Mouse (Mus musculus) gastrocnemius, adult 8-10 months (tissue): Measurements from ENCODE around the gene Abo. TPM values are rescaled to one million over a fixed set of nuclear protein-coding genes. Genes with fewer than 3 reads are reported as not detected.
A peak's percentile ranks its signal among the peaks of the same experiment; 100 is the strongest.
"Not testable (repeated sequence)": the region's sequence is repeated elsewhere in the genome, so short reads cannot be mapped to it uniquely, and the experiment has no call there.

Experiments used
- DNase-seq, 2 experiments: peaks; one replicate each; pipeline ENCODE4 v3.0.0; 2022; ENCODE audit warnings: low spot score in 2 of 2
- total RNA-seq, 4 experiments: library from RNA; stranded (reverse); gene quantifications; 2 replicates each; pipeline ENCODE4 v1.2.4; 2022

Gene Abo
- not detected for total RNA-seq

- DNase-seq, result no peak
Observed at GRCm38 (mm10) chr2:26864879-26865278, at the start of gene Abo. Abo (minus strand) TSS chr2:26864979.

- DNase-seq, result no peak
Observed at GRCm38 (mm10) chr2:26914148-26914941, 49.6 kb upstream of the Abo start.

DNA sequence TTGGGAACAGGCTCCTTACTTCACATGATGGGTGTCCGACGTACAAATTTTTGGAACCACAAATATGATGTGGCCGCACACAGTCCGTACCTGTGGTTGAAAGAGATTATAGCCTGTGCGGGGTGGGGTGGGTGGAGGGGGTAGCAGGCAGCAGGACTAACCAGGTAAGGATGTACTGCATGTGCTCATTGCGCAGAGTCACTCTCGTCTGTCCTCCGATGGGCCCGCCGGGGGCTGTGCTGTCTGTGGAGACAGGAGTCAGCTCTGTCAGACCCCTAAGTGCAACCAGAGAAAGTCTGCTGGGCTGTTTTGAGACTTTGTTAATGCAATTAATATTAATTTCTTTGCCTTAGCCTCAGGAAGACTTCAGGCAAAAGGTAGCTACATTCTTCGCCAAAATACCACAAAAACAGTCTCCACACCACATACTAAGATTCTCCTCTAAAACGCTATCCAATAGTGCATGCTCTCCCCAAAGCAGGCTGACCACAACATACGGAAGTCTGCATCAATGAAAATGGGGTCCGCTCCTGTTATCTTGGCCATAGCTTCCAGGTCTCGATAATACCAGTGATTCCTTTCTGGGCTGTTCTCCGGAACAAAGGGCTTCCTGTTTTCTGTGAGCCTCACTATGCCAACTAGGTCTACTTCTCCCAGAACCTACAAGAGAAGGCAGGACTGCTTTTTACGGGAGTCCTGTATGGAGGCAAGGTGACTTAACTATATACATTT lies 48.8 kb upstream of the Abo start:
- no peak for DNase-seq

GRCm38 (mm10) chr2:26912253-26912770 lies 47.5 kb upstream of the Abo start:
- DNase-seq, result no peak

DNA sequence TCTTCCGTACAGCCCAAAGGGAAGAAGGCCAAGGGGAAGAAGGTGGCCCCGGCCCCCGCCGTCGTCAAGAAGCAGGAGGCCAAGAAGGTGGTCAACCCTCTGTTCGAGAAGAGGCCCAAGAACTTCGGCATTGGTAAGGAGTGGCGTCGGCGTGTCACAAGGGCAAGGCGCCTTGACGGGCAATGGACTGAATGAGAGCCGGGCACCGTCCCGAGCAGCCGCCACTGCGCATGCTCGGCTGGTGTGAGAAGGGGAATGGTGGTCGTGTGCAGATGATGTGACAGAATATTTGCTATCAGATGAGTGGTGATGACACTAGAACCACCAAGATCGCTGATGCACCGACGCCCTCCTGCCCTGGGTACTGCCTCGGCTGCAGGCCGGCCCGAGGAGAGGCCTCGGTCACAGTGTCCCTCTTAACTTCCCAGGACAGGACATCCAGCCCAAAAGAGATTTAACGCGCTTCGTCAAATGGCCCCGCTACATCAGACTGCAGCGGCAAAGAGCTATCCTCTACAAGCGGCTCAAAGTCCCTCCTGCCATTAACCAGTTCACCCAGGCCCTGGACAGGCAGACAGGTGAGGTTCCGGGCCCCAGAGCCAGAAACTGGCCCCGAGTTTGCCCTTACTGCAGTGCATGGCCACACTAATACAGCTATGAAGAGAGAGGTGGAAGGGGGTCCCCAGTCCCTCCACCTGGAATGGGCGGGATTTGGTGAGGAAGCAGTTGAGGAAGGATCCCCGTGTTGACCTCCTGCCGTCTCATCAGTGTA lies 46.4 kb upstream of the Abo start:
- DNase-seq, result peak in 1 of 2 experiments; percentile 42

DNA sequence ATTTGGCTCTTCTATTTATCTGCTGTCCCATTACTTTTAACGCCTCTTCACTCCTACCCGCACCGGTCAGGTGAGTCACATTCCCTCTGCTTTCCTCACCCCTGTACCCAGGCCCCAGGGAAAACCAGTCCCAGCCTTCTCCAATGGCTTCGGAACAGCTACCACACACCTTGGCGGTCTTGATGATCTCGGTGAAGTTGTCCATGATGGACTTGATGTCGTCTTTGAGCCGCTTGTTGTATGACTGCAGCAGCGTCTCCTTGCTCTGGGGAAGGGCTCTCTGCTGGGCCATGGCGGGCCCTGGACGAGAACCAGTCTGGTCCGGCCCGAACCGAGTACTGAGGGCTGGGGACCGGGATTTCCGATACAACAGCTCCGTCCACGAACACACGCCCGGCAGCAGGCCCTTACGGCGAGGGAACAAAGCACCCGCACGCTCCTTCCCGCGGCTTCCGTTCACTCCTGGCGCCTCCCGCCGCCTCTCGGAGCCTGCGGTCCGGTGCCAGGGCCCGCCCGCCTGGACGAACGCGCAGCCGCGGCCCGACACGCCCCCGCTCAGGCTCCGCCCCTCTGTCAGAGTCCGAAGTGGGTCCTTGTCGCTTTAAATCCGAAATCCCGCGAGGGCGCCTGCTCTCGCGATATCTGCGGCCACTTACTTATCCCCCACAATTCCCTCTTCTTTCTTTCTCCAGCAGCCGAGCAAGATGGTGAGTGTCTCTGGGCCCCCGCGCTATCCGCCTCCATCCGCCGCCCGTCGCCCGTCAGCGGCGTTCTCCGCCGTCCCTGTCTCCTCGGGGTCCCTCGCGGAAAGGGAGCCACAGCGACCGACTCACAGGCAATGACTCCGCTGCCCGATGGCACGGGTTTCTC lies 45.6 kb upstream of the Abo start, which contains the start of the genes Med22 and Rpl7a:
TSS of gene Med22 (minus strand) at position 554 of the 870 bp plus-strand sequence.
TSS of gene Rpl7a (plus strand) at position 641 of the 870 bp plus-strand sequence.
- peak; percentile 100 for DNase-seq

GRCm38 (mm10) chr2:26909387-26909784 lies 44.6 kb upstream of the Abo start:
- DNase-seq, result no peak

- no peak for DNase-seq
Observed at GRCm38 (mm10) chr2:26908710-26909386, 44.1 kb upstream of the Abo start.

- no peak for DNase-seq
Observed at GRCm38 (mm10) chr2:26907109-26907508, 42.3 kb upstream of the Abo start.

DNA sequence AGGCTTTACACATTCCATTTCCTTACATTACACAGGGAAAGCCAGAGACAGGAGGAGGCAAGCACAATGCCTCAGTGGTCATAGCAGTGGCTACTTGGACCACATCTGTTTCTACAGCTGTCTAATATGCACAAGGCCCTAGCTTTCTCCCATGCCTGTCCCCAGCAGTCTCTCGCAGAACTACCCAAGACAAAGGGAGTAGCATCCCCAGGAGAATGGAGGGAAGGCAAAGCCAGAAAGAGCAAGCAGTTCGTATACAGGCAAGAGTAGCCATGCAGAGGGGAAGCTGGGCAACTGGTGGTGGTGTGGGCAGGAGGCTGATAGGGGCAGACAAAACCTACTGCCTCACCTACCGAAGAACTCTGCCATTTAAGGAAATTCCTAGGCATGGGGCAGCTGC lies 41.7 kb upstream of the Abo start:
- no peak for DNase-seq

GRCm38 (mm10) chr2:26905936-26906335 lies 41.2 kb upstream of the Abo start:
- DNase-seq, result no peak

DNA sequence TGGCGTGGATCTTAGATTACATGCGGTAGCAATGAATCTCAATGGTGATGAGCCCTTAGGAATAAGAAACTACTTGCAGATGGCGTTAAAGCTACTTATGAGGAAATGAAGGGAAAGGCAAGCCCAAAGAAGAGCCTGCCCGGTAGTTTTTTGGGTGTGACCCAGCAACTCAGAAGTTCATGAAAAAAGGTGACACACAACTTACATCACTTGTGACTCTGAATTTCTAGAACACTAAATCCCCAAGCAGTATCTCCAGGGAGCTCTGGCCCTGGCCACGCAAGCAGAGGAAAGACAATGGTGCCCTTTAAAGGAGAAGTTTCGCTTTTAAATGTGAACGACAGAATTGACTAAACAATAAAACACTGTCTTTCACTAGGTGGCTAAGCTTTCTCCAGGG lies 38.5 kb upstream of the Abo start:
- no peak for DNase-seq

DNA sequence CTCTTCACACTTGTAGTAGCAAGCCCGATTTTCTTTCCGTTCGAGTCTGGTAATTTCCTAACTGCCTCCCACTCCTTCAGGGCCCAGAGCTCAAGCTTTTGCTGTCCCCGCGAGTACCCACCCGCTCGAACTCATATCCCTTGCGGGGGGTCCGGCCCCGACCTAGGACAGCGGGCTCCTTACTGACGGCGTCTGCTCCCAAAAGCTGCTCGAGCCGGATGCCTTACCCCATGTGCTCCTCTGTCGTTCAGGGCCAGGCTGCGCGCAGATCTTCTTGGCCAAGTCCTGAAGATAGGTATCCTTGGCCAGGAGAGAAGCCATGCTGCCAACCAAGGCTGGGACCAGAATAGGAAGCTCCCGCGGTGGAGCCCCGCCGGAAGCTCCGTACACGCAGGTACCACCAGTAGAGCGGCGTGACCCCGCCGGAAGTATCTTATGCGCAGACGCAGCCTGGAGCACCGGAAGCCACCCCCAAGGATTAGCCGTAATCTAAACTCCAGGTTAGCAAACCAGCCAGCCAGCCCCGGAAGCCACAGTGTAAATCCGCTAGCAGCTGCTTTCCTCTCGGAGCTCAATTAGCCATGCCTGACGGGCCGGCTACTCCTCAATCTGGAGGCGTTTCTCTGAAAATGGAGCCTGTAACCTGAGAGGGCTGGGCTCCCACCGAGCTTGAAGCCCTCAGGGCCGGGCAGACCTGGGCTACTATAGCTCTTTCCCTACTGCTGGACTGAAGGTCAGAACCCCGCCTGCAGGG lies 37.9 kb upstream of the Abo start, which contains the start of gene Surf6:
TSS of gene Surf6 (minus strand) at position 413 of the 754 bp plus-strand sequence.
- DNase-seq, result peak; percentile 87 to 94

GRCm38 (mm10) chr2:26901834-26902400 lies 37.1 kb upstream of the Abo start:
- no peak for DNase-seq

GRCm38 (mm10) chr2:26900731-26901130 lies 36.0 kb upstream of the Abo start:
- DNase-seq, result no peak

DNA sequence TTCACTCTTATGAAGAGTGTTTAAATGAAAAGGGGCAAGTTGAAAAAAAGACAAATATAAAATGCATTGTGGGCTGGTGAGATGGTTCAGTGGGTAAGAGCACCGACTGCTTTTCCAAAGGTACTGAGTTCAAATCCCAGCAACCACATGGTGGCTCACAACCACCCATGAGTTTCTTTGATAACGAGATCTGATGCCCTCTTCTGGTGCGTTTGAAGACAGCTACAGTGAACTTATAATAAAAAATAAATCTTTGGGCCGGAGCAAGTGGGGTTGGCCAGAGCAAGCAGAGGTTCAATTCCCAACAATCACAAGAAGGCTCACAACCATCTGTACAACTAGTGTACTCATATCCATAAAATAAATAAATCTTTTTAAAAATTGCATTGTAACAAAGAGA lies 31.1 kb upstream of the Abo start:
- no peak for DNase-seq

- DNase-seq, result not testable (repeated sequence)
Observed at GRCm38 (mm10) chr2:26886170-26886569, 21.4 kb upstream of the Abo start.

DNA sequence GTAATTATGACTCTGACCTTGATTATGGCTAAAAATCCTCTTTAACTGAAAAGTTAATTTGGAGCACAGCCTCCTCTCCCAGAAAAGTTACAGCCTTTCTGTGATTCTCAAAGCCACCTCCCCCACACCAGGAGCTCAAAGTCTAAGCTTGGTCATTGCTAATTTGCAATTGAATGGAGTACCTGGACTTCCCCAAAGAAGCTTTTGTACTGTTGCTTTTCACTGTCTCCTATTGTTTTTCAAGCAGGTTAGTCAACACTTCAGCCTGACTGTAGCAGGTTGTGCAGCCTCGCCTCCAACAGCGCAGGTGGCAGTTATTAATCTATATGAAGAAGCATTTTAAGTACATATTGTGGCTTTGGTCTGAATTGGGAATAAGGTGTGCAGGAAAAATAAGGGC lies 20.8 kb upstream of the Abo start:
- DNase-seq, result not testable (repeated sequence)

DNA sequence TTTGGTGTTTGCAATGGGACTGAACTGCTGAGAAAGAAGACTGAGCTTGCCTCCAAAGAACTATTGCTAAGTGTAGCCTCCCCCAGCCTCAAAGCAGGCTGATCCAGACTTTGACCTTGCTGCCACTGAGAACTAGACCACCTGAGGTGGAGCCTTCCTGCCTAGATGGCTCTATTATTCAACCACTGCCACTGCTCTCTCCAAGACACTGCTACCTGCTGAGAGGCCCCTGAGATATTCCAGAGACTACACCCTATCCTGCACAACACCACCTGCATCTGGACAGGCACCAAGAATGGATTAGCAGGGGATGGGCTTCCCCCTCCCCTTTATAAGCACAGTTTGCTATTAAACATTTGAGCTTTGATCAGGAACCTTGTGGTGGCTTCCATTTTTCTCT lies 13.8 kb upstream of the Abo start:
- no peak for DNase-seq
